Mouse (Mus musculus): ENCODE data around the gene Zfp518b.

Zfp518b gene

DNA sequence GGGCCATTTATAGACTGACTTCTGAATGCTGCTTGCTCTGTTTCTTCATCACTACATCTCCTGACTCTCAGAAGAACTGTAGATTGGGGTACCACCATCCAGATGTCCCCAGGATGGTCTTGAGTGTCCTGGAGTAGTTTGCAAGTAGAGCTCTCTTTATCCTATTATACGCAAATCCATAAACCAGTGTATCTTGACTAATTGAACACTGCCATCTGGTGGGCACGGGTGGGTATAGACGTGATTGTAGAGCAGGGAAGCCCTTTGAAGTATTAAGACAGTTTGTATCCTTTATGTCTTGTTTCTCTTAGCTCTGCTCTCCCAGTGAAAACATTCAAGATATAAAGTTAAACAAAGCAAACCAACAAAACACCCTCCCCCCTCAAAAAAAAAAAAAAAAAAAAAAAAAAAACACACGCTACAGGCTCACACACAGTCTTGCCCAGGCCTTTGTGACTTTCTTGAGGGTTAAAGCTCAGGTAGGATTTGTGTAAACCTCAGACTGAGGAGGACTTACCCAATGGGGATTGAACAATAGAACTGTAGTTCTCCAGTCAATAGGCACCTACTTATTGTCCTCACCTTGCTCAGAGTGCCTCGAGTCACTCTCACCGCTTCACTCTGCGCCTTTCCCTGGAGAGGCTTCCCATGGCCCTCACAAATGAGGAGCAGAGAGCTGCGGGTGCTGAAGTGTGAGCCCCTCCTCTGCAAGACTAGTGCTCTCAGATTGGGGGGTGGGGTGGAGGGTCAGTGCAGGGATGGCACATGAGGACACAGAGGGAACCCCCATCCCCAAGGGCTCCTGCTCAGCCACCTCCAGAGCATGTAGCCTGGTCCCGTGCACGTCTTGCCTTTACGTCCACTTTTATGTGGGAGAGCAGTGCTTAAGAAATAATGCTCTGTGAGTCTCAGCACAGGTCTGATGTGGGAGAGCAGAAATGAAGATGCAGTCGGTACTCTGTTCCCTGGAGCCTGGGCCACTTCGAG is 51.9 kb downstream of the Zfp518b start:
- no peak for DNase-seq (ENCODE audit: low read depth)

DNA sequence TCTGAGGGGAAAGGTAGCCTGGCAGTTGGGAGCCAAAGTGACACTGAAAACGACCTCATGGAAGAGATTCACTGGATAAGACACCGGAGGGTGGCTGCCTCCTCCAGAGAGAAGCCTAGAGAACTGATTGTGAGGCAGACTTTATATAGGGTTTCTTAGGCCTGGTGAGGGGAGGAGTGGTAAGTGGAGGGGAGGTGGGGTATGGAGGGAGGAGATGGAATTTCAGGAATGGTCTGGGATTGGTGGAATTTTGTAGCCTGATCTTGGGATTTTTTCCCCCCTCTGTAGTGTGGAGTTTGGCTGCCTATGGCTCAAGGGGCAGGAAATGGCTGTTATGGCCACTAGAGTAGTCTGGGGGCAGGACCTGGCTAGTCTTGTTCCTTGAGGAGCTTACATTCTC is 56.6 kb downstream of the Zfp518b start:
- no peak for DNase-seq (ENCODE audit: low read depth)

DNA sequence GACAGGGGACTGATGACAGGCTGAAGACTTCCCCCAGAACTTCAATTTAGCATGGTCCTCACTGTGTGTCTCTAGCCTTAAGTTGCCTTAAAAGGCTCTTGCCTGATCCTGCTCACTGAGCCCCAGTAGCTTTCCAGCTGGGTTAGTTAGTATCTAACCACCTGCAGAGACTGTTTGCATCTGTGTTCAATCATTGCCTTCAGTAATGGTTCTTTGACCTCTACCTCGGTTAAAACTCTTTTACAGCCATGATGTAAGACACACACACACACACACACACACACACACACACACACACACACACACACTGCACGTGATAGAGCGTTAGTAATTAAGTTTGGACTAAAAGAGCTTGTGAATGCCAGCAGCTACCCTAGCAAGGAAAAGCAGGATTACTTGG is 57.7 kb downstream of the Zfp518b start:
- DNase-seq (ENCODE audit: low read depth), result no peak

DNA sequence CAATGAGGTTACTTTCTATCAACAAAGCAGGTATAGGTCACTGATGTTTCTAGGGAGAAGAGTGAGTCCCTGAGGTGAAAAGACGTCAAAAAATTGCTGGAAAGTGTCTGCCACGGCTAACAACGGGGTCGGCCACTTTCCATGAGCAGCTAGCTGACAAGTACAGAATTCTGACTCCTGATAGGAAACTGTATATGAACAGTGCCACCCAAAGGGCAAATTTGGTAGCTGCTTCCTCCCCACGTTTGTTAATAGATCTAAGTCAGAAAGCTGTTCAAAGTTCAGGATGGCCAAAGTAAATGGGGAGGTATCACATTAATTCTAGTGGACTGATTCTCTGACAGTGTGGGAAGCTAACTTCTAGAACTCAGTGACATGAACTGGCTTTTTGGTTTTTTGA is 63.8 kb downstream of the Zfp518b start:
- no peak for DNase-seq (ENCODE audit: low read depth)

- no peak for DNase-seq (ENCODE audit: low read depth)
These were observed 65.7 kb downstream of the Zfp518b start for GRCm38 (mm10) chr5:38618908-38619307.

Measured in fibroblast of lung, adult 2 months (primary cell).